Mouse (Mus musculus) T-helper 1 cell (primary cell): Measurements from ENCODE around the gene Braf.
"Not testable (repeated sequence)": the region's sequence is repeated elsewhere in the genome, so short reads cannot be mapped to it uniquely, and the experiment has no call there.

Source experiments
- in situ Hi-C: fragments of 300-600 bp; cut with MboI, MseI; formaldehyde crosslinking; loops from one replicate; pipeline ENCODE4 v1.15.1; 2025; ENCODE audit warnings: high pct_unique_total_duplicates

The Braf gene

DNA sequence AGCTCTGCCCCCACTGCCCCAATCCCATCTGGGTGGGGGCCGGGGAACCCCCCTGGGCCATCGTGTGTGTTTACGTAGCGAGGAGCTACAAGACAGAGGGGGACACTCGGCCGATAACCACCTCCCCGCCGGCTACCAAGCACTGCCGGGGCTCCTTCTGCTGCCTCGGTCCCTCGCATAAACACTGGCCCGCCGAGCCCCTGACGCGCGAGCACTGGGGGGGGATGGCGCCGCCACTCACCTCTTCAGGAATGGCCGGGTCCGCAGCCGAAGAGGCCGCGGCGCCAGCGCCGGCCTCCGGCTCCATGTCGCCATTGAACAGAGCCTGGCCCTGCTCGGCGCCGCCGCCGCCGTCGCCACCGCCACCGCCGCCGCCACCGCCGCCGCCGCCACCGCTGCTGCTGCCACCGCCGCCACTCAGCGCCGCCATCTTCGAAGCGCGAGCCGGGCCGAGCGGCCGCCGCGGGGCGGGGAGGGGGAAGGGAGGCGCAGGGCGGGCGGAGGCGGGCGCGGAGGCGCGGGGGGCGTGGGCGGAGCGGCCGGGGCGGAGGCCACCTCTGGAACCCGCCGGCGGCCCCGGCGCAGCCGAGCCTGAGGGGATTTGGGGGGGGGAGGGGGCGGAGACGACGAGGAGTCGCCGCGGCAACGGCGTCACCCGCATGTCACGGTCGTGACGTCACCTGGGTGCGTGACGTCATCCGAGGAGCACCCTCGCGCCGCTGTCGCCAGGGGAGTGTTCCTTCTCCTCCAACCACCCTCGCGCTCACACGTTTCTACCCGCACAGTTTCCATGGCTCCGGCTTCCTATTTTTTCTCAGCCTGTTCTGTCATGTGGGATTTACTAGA lies at the start of gene Braf:
TSS of gene Braf (minus strand) at position 598 of the 846 bp plus-strand sequence.
- in situ Hi-C loops, result loop anchor here (5.0 kb wide), 1 partner anchor 133 kb away; the partner anchor contains the start of gene Ndufb2

- in situ Hi-C loops, result loop anchor here (5.0 to 25.0 kb wide), 3 partner anchors 93 to 308 kb away; partner anchors contain the start of genes Gm42420 and Ndufb2
These were observed 49.8 kb upstream of the Braf start for GRCm38 (mm10) chr6:39775029-39775428.

- in situ Hi-C loops, result no loop called here
These were observed 32.0 kb upstream of the Braf start for GRCm38 (mm10) chr6:39757229-39757628.

DNA sequence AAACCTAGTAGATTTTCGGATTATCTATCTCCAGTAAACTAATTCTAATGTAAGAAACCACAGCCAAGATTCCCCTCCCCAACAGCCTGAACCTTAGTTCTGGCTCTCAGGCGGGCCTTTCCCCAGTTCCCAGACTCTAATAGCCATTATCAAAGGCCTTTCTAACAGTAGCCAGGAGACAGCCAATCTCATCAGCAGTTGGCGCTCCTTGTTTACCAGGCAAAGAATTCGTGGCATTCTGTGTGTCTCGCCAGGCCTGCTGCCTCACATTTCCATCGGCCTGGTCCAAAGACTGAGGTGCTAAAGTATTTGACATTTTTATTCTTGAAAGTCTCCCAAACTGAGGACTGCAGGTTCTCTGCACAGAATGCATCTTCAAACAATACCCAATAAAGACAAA lies 24.6 kb upstream of the Braf start:
- in situ Hi-C loops, result no loop called here

DNA sequence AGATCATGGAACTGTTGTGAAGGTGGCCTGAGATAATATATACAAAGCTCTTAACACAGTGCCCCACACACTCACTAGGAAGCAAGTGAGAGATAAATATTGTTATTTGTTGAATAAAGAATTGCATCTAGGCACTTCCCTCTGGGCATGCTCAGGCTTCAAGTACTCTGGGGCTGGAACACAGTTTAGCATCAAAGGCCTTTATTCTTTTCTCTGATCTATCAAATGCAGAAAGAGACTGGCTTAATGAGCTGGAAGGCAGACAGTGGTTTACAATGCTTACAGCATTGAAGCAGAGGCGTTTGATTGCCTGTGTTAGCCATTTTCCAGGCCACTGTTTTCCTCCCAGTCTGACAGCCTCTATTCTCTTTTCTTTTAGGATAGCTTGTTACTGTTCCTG lies 21.8 kb upstream of the Braf start:
- in situ Hi-C loops, result no loop called here

DNA sequence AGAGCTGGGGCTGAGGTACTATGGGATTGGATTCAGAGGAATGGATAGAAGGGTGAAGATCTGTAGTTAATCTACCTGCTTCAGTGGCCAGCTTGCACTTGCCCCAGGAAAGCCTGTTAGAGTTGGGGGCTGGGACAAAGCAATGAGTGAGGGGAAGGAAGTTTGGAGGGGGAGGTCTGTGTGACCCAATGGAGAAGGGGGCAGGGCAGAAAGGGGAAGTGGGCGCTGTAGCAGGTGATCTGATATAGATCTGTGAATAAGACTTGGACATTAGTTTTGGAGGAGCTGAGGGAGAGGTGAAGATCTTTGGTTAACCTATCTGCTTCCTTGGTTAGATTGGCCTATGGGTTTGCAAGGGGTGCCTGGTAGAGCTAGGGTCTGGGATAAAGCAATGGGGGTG lies 20.2 kb upstream of the Braf start:
- in situ Hi-C loops, result no loop called here

DNA sequence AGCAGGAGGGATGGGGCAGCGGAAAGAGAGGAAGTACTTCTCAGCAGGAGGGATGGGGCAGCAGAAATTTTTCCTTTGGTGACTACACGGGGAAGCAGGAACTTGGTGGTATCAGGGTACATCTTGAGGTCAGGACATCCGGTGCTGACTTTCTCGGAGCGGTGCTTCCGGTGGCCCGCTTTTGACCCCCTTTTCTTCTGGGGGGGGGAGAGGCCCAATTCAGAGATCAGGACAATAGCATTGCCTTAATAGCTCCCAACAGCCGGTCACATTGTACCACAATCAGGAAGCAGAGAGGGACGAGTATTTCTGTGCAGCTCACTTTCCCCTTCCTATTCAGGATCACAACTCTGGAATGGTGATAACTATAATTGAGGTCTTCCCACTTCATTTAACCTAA lies 14.4 kb upstream of the Braf start:
- in situ Hi-C loops, result loop anchor here (10.0 kb wide), 1 partner anchor 1585 kb away; no protein-coding TSS in a partner anchor

DNA sequence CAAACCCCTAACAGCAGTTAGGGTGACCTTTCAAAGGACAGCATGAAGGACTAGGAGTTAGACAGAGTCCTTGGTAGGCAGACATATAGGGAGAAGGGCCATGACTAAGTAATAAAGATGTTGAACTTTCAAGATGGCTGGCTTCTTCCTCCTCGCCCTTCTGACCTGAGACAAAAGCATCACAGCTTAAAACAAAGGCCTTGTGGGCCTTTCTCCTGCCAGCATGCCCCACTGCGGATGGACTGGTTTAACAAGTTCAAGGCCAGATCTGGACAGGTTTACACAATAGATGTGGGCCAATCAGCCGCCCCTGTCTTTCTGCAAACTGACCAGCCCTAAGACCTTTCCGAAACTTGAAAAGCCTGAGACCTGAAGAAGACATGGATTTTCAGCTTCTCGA lies 2.8 kb upstream of the Braf start:
- in situ Hi-C loops, result no loop called here

DNA sequence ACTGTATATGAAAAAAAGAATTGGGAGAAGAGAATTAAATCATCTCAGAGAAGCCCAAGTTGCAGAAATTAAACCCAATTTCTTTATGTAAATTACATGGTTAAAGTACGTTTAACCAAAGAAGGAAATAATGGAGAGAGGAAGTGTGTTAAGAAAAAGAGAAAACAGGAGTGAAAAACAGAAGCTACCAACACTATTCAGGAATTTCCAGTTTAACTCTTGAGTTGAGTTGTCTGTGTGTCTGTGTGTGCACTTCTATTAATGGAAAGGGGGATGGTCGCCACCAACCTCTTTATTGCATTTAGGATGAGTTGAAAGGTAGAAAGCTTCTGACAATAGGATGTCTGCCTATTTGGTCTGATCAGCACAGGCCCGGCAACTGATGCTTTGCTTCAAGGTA lies 886 bp upstream of the Braf start:
- in situ Hi-C loops, result no loop called here

DNA sequence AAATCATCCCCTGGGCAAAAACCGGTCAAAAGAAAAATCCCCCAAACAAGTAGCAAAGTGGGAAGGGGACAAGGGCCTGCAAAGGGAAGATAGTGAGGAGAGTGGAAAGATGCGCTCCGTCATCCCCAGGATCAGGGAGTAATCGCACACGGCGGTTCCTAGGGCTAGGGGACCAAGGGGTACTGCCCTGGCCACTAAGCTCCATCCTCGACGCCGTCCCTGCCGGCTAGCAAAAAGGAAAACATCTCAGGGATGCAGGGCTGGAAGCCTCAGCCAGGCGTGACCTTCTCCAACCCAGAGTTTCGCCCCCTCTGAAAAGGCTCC lies 759 bp downstream of the Braf start:
- in situ Hi-C loops, result loop anchor here (5.0 kb wide), 1 partner anchor 132 kb away; the partner anchor contains the start of gene Ndufb2

- in situ Hi-C loops, result loop anchor here (5.0 kb wide), 1 partner anchor 132 kb away; the partner anchor contains the start of gene Ndufb2
These were observed 1.2 kb downstream of the Braf start for GRCm38 (mm10) chr6:39724071-39724470.

GRCm38 (mm10) chr6:39718567-39718966 lies 6.7 kb downstream of the Braf start:
- in situ Hi-C loops, result no loop called here

- in situ Hi-C loops, result no loop called here
These were observed 8.2 kb downstream of the Braf start for GRCm38 (mm10) chr6:39717049-39717448.

GRCm38 (mm10) chr6:39714341-39714740 lies 10.9 kb downstream of the Braf start:
- in situ Hi-C loops, result no loop called here

- in situ Hi-C loops, result no loop called here
These were observed 11.9 kb downstream of the Braf start for GRCm38 (mm10) chr6:39713399-39713798.

GRCm38 (mm10) chr6:39705625-39706024 lies 19.6 kb downstream of the Braf start:
- in situ Hi-C loops, result no loop called here

GRCm38 (mm10) chr6:39693126-39693525 lies 32.1 kb downstream of the Braf start:
- in situ Hi-C loops, result no loop called here

- in situ Hi-C loops, result not testable (repeated sequence)
These were observed 38.4 kb downstream of the Braf start for GRCm38 (mm10) chr6:39686839-39687238.

- in situ Hi-C loops, result loop anchor here (5.0 kb wide), 1 partner anchor 96 kb away; no protein-coding TSS in a partner anchor
These were observed 43.5 kb downstream of the Braf start for GRCm38 (mm10) chr6:39681795-39682194.

GRCm38 (mm10) chr6:39680524-39680923 lies 44.7 kb downstream of the Braf start:
- in situ Hi-C loops, result loop anchor here (5.0 kb wide), 1 partner anchor 97 kb away; no protein-coding TSS in a partner anchor

GRCm38 (mm10) chr6:39678241-39678640 lies 47.0 kb downstream of the Braf start:
- in situ Hi-C loops, result no loop called here

- in situ Hi-C loops, result no loop called here
These were observed 50.2 kb downstream of the Braf start for GRCm38 (mm10) chr6:39675081-39675480.

DNA sequence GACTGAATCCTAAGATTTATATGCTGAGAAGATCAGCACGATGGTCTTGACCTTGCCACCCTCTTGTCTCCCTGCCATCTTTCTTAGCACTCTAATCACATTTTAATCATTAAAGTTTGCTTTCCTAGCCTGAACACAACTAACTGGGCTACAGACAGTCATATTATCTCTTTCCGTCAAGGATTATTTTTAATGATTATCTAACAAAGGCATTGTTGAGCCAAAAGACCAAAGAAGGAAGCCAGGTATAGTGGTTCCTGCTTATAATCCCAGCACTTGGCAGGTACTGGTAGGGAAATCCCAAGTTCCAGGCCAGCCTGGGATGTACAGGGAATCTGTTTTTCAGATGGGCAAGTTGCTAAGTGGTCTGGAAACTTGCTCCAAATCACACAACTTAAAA lies 114.0 kb downstream of the Braf start:
- in situ Hi-C loops, result no loop called here
